Mouse (Mus musculus): ENCODE measurements around the gene Cmtr2.

The Cmtr2 gene

GRCm38 (mm10) chr8:110265796-110266305 is 50.4 kb downstream of the Cmtr2 start:
- DNase-seq (ENCODE audit: low spot score), result no peak

GRCm38 (mm10) chr8:110266741-110267140 is 51.3 kb downstream of the Cmtr2 start, which contains the start of gene Hydin:
TSS of gene Hydin (plus strand) at chr8:110266977.
- peak; percentile 93 for DNase-seq (ENCODE audit: low spot score)

- DNase-seq (ENCODE audit: low spot score), result no peak
Observed at GRCm38 (mm10) chr8:110267268-110267667, 51.8 kb downstream of the Cmtr2 start.

GRCm38 (mm10) chr8:110270659-110271058 is 55.2 kb downstream of the Cmtr2 start:
- DNase-seq (ENCODE audit: low spot score), result no peak

GRCm38 (mm10) chr8:110273394-110273793 is 57.9 kb downstream of the Cmtr2 start:
- DNase-seq (ENCODE audit: low spot score), result no peak

All from testis, postnatal 10 days (tissue).